ENCODE assay signal across 24 mouse cellular contexts in genomic region chr12:39307746-39308145, GRCm38 (mm10).
"Had no signal": no experiment of that assay in that cellular context is flagged by ENCODE, and none has a peak within 500 bp of the region (broad histone marks: within the 10 kb centered on the region; RNA-seq: fewer than 3 reads in every experiment).

No protein-coding gene starts in this region.

- H3K9me3 ChIP-seq: embryonic facial prominence, embryonic 10.5 days; embryonic facial prominence, embryonic 12.5 days; embryonic facial prominence, embryonic 13.5 days; embryonic facial prominence, embryonic 15.5 days; forebrain, embryonic 10.5 days; forebrain, embryonic 12.5 days; forebrain, embryonic 13.5 days; forebrain, embryonic 15.5 days had no signal

- H3K27ac ChIP-seq: embryonic facial prominence, embryonic 10.5 days; embryonic facial prominence, embryonic 12.5 days; embryonic facial prominence, embryonic 13.5 days; embryonic facial prominence, embryonic 15.5 days; forebrain, embryonic 10.5 days; forebrain, embryonic 12.5 days; forebrain, embryonic 13.5 days; forebrain, embryonic 15.5 days; gastrocnemius, adult 2 months; heart, adult 2 months had no signal

- H3K4me3 ChIP-seq: embryonic facial prominence, embryonic 10.5 days; embryonic facial prominence, embryonic 12.5 days; embryonic facial prominence, embryonic 13.5 days; embryonic facial prominence, embryonic 15.5 days; erythroblast, embryonic 14.5 days; forebrain, embryonic 10.5 days; forebrain, embryonic 12.5 days; forebrain, embryonic 13.5 days; forebrain, embryonic 15.5 days; gastrocnemius, adult 2 months; heart, adult 2 months had no signal

- H3K36me3 ChIP-seq: embryonic facial prominence, embryonic 10.5 days; embryonic facial prominence, embryonic 12.5 days; embryonic facial prominence, embryonic 13.5 days; embryonic facial prominence, embryonic 15.5 days; forebrain, embryonic 10.5 days; forebrain, embryonic 12.5 days; forebrain, embryonic 15.5 days had no signal

- DNase-seq: cerebellum, adult 9-11 months; cerebellum, postnatal 10 days; cerebellum, postnatal 14 days; cerebellum, postnatal 25 days; cerebellum, postnatal 36 days; embryo, embryonic 11 days; forebrain, postnatal 0 days; gastrocnemius, adult 2 months; gastrocnemius, postnatal 10 days; gastrocnemius, postnatal 14 days; gastrocnemius, postnatal 25 days; gastrocnemius, postnatal 36 days; heart, adult 11 months; heart, adult 18-20 months; heart, adult 2 months had no signal

- H3K9ac ChIP-seq: embryonic facial prominence, embryonic 12.5 days; embryonic facial prominence, embryonic 13.5 days; embryonic facial prominence, embryonic 15.5 days; forebrain, embryonic 12.5 days; forebrain, embryonic 13.5 days; forebrain, embryonic 15.5 days; forebrain, postnatal 0 days had no signal

- H3K4me2 ChIP-seq: embryonic facial prominence, embryonic 12.5 days; embryonic facial prominence, embryonic 13.5 days; embryonic facial prominence, embryonic 15.5 days; forebrain, embryonic 12.5 days; forebrain, embryonic 13.5 days; forebrain, embryonic 15.5 days had no signal

- H3K4me1 ChIP-seq: embryonic facial prominence, embryonic 10.5 days; embryonic facial prominence, embryonic 12.5 days; embryonic facial prominence, embryonic 13.5 days; embryonic facial prominence, embryonic 15.5 days; forebrain, embryonic 10.5 days; forebrain, embryonic 12.5 days; forebrain, embryonic 15.5 days had no signal

- H3K27me3 ChIP-seq: embryonic facial prominence, embryonic 12.5 days; embryonic facial prominence, embryonic 13.5 days; embryonic facial prominence, embryonic 15.5 days; forebrain, embryonic 13.5 days; forebrain, embryonic 15.5 days had no signal
